Mouse (Mus musculus) cerebellum, adult 2 months (tissue): ENCODE data around the gene Depdc1b.

Source experiments
- CTCF ChIP-seq: fragments of 200-500 bp; IDR thresholded peaks from 2 replicates; pipeline ENCODE4 v1.5.1; 2011; ENCODE audit warnings: low read depth, mild to moderate bottlenecking, control low read depth, low read length, moderate library complexity, borderline replicate concordance; ENCODE audit not compliant: insufficient read depth
- POLR2A ChIP-seq: fragments of 200-500 bp; IDR thresholded peaks from 2 replicates; pipeline ENCODE4 v1.6.1; 2011; ENCODE audit warnings: low read length, control low read depth, borderline replicate concordance; ENCODE audit not compliant: insufficient read depth

- TF ChIP-seq POLR2A = no peak
- TF ChIP-seq CTCF = no peak
Measured at GRCm38 (mm10) chr13:108319028-108319427, 2.9 kb downstream of the Depdc1b start.
